Mouse (Mus musculus) liver, adult (tissue): ENCODE data around the gene Rictor.

Experiments used
- GATA4 ChIP-seq: IDR thresholded peaks from 2 replicates; pipeline ENCODE4 v1.6.1; 2014; ENCODE audit warnings: mild to moderate bottlenecking, low read length; ENCODE audit not compliant: insufficient replicate concordance

The Rictor gene

DNA sequence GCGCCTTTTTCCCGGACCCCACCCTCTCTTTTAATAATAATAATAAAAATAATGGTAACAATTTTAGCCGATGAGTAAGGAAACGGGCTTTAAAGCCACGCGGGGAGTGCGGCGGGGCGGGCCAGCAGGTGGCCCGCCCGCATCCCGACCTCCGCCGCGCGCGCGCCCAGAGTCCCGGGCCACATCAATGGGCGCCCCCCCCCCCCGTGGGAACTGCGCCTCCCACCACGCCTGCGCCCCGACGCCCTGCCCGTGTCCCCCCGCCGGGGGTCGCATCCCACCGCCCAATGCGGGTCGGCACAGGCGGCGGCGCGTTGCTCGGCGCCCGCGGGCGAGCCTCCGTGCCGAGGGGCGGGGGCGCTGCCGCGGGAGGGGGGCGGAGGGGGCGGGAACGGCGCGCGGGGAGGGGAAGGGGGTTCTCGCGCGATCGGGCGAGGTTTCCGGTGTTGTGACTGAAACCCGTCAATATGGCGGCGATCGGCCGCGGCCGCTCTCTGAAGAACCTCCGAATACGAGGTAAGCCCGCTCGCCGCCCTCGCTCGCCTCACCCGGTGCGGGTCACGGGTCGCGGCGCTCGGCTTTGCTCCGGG lies at the start of gene Rictor:
TSS of gene Rictor (plus strand) at position 444 of the 590 bp plus-strand sequence.
- TF ChIP-seq GATA4 = no peak

GRCm38 (mm10) chr15:6661951-6662350 lies 46.2 kb upstream of the Rictor start:
- no peak for TF ChIP-seq GATA4

- TF ChIP-seq GATA4 = no peak
Measured at GRCm38 (mm10) chr15:6663991-6664390, 44.2 kb upstream of the Rictor start.

- TF ChIP-seq GATA4 = no peak
Measured at GRCm38 (mm10) chr15:6666072-6666471, 42.1 kb upstream of the Rictor start.

- no peak for TF ChIP-seq GATA4
Measured at GRCm38 (mm10) chr15:6668793-6669437, 39.3 kb upstream of the Rictor start.

- TF ChIP-seq GATA4 = no peak
Measured at GRCm38 (mm10) chr15:6678479-6678878, 29.7 kb upstream of the Rictor start.

DNA sequence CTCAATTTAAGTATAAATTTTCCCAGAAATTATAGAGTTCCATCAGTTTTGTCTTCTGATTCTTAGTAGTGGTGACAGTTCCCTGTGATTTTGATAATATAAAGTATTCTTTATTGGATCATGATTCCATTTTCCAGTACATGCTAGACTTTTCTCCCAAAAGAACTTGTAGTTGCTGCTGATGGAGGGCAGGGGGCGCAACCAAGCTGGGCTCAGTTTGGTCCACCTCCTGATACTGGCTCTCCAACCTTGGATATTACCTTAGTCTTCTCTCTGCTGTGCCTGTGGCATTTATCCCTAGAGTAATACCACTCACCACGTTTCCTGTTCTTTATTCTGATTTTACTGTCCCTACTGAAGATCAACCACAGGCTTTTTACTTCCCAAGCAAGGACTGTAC lies 6.0 kb upstream of the Rictor start:
- no peak for TF ChIP-seq GATA4

GRCm38 (mm10) chr15:6705351-6705901 lies 2.8 kb upstream of the Rictor start:
- no peak for TF ChIP-seq GATA4

GRCm38 (mm10) chr15:6707551-6707935 lies 636 bp upstream of the Rictor start:
- TF ChIP-seq GATA4 = no peak

DNA sequence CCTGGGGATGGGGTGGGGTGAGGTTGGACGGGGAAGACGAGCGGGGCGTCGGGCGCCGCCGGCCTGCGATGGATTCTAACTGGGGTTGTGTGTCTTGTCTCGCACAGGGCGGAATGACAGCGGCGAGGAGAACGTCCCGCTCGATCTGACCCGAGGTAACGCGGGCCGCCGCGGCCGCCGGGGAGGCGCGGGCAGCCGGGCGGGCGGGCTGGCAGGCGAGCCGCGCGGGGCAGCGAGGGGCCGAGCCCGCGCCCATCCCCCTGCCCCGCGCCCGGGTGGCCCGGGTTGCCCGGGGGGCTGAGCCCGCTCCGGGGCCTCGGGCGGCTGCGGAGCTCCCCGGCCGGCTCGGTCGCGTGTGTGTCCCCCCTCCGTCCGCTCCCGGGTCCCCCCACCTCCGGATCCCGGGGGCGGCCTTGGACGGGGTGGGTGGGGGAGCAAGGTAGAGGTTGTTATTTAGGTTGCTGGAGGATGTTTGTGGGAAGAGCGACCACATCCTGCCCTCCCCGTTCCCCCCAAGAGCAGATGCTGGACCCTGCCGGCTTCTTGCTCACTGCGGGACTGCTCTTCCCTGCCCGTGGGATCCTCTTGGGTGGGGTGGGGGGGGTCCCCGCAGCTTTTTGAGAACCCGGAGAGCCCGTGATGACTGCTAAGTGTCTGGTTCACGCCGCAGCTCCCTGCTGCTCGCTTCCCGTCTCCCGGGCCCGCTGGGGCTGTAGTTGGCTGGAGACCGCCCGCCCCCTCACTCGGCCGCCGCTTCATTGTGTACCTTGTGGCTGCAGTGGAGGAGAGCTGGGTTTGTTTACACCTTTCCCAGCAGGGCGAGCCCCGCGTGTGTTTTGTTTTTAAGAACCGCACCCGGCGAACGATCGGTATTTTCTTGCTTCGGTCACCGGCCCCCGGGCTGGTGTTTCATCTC lies 605 bp downstream of the Rictor start:
- TF ChIP-seq GATA4 = no peak

DNA sequence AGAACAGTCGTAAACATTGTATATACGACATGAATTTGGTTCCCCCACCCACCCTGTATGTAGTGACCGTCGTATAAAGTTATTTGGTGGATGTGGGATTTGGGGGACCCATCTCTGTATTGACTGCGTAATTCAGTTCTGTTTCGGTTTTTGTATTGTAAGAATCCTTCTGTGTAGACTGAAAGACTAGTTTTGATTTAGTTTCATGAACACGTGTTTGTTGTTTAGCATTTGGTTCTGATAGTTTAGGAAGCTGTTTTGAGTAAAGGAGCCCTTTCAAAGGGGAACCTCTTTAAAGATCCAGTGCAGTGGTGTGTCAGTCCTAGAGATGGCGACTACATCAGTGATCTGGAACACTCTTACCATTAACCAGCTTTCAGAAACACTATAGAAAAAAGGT lies 1.4 kb downstream of the Rictor start:
- no peak for TF ChIP-seq GATA4

DNA sequence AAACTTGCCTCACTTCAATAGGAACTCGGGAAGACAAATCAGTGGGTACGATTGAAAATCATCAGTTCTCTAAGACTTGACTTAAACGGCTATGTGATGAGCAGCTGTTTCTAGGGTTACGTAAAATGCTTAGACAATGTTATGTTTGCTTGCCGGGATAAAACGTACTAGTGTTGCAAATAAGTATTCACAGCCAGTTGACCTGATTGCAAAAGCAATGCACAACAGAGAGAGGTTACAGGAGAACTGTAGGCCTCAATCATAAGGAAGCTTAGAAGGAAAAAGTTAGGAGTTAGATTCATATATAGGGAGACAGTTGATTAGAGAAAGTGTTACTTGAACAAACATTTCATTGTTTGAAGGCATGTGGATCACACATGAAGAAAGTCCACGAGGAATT lies 2.2 kb downstream of the Rictor start:
- no peak for TF ChIP-seq GATA4

- TF ChIP-seq GATA4 = no peak
Measured at GRCm38 (mm10) chr15:6711226-6711625, 3.0 kb downstream of the Rictor start.

- no peak for TF ChIP-seq GATA4
Measured at GRCm38 (mm10) chr15:6714819-6715218, 6.6 kb downstream of the Rictor start.

- no peak for TF ChIP-seq GATA4
Measured at GRCm38 (mm10) chr15:6715237-6715636, 7.1 kb downstream of the Rictor start.

GRCm38 (mm10) chr15:6721385-6721784 lies 13.2 kb downstream of the Rictor start:
- no peak for TF ChIP-seq GATA4
